In genomic region chr1:133660466-133661202, GRCm38 (mm10) we compare ENCODE assay signal across 8 mouse cellular contexts. TPM values are rescaled to one million over a fixed set of nuclear protein-coding genes. Genes with fewer than 3 reads are reported as not detected.
DNase-seq lines count a peak whose midpoint lies in the region; ATAC-seq lines count a peak whose summit lies in the region.

TSS of gene Zbed6 (minus strand) at chr1:133660885.

- H3K9me3 ChIP-seq in forebrain, embryonic 14.5 days (replicated peaks; ENCODE audit: control insufficient read depth, low read length): no peaks in the 10 kb centered on the region
- H3K9me3 ChIP-seq in lung, embryonic 16.5 days (ENCODE audit: control insufficient read depth, low read length): no peaks in the 10 kb centered on the region

- H3K4me3 ChIP-seq in forebrain, embryonic 14.5 days (ENCODE audit: low read depth, low read length): peak within 1 kb of the TSS; percentile 73
- H3K4me3 ChIP-seq in lung, embryonic 16.5 days (ENCODE audit: low read length): peak within 1 kb of the TSS; percentile 64

- H3K9ac ChIP-seq in forebrain, embryonic 14.5 days (ENCODE audit: low read length): peak within 1 kb of the TSS; percentile 82
- peak within 1 kb of the TSS; percentile 90 for H3K9ac ChIP-seq in lung, embryonic 16.5 days (ENCODE audit: low read length)

- 2% methylated on average over 41 of the region's 41 CpGs for WGBS in forebrain, embryonic 14.5 days
- WGBS in lung, embryonic 16.5 days: under 1% methylated on average over 34 of the region's 41 CpGs

- peaks cover 23% of the 10 kb centered on the region for H3K36me3 ChIP-seq in forebrain, embryonic 14.5 days (ENCODE audit: control insufficient read depth, insufficient read depth, low read length)
- peaks cover 15% of the 10 kb centered on the region for H3K36me3 ChIP-seq in lung, embryonic 16.5 days (ENCODE audit: control insufficient read depth, insufficient read depth, low read length)

- peaks cover 33% of the 10 kb centered on the region for H3K4me1 ChIP-seq in forebrain, embryonic 14.5 days (ENCODE audit: control insufficient read depth, insufficient read depth, low read length)
- peaks cover 32% of the 10 kb centered on the region for H3K4me1 ChIP-seq in lung, embryonic 16.5 days (replicated peaks; ENCODE audit: control insufficient read depth, insufficient read depth, low read length)

- H3K4me2 ChIP-seq in forebrain, embryonic 14.5 days (ENCODE audit: low read length): peak within 1 kb of the TSS; percentile 84
- peak within 1 kb of the TSS; percentile 64 for H3K4me2 ChIP-seq in lung, embryonic 16.5 days (ENCODE audit: low read depth, low read length)

- H3K27ac ChIP-seq in forebrain, embryonic 14.5 days (ENCODE audit: low read depth, low read length): peak within 1 kb of the TSS; percentile 93
- H3K27ac ChIP-seq in lung, embryonic 16.5 days (ENCODE audit: low read length): peak within 1 kb of the TSS; percentile 96

- peak; percentile 24 for DNase-seq in MEL-GATA-1-ER (ENCODE audit: extremely low read depth, low read depth)
- DNase-seq in cerebellum, adult 11 months: peak; percentile 59
- peak; percentile 72 for DNase-seq in forebrain, embryonic 14.5 days (ENCODE audit: low spot score)
- DNase-seq in heart, postnatal 25 days (ENCODE audit: low spot score): peak; percentile 31
- peak; percentile 36 to 66 for DNase-seq in layer of hippocampus, adult 18-20 months (ENCODE audit: low spot score in 2 of 2)
- DNase-seq in ovary, postnatal 14 days (ENCODE audit: low spot score): peak; percentile 53
- peak; percentile 60 to 72 for DNase-seq in thymus, postnatal 36 days

- peak; percentile 84 for ATAC-seq in forebrain, embryonic 14.5 days
- peak; percentile 79 for ATAC-seq in lung, embryonic 16.5 days (ENCODE audit: low read depth)

- H3K27me3 ChIP-seq in forebrain, embryonic 14.5 days (replicated peaks; ENCODE audit: control insufficient read depth, insufficient read depth, low read length): no peaks in the 10 kb centered on the region
- H3K27me3 ChIP-seq in lung, embryonic 16.5 days (ENCODE audit: control insufficient read depth, insufficient read depth, low read depth, low read length): no peaks in the 10 kb centered on the region

- intact Hi-C loops in heart, postnatal 25 days (cut with DNase I): loop anchor here (2.0 kb wide), 1 partner anchor 50 kb away; the partner anchor contains the start of gene Snrpe

RNA-seq across cellular contexts. Expression of gene Zbed6, which starts in this region (rescaled TPM):
- polyA plus RNA-seq in forebrain, embryonic 14.5 days (2014; fragmentation: Nextera tagmentation; extraction: Ambion mirVana): not detected in 2 replicates
- total RNA-seq in heart, postnatal 25 days (2021): 1 to 10 TPM; 5.7 to 8.3 TPM
- 1 to 10 TPM; 3.3 to 4.7 TPM for total RNA-seq in layer of hippocampus, adult 18-20 months (2021)
- not detected in 2 replicates for polyA plus RNA-seq in lung, embryonic 16.5 days (2015; fragmentation: Nextera tagmentation; extraction: Ambion mirVana)

Comparison
In these comparisons a context has a peak if more than half of its experiments do, and no peak if none do; other contexts are left out.
1. Peak in every context shown above with its lines: DNase-seq, ATAC-seq, H3K4me3 ChIP-seq and H3K27ac ChIP-seq.
2. Peak in DNase-seq, ATAC-seq, H3K4me3 ChIP-seq, H3K27ac ChIP-seq, H3K9ac ChIP-seq and H3K4me2 ChIP-seq in forebrain, embryonic 14.5 days; RNA of the gene not detected or under 1 TPM.
3. Peak in ATAC-seq, H3K4me3 ChIP-seq, H3K27ac ChIP-seq, H3K9ac ChIP-seq and H3K4me2 ChIP-seq in lung, embryonic 16.5 days; RNA of the gene not detected or under 1 TPM.